Mouse (Mus musculus) limb, embryonic 14.5 days (tissue): ENCODE results near the gene Casp8. TPM values are rescaled to one million over a fixed set of nuclear protein-coding genes. Genes with fewer than 3 reads are reported as not detected.
A peak's percentile ranks its signal among the peaks of the same experiment; 100 is the strongest.
"Not testable (repeated sequence)": the region's sequence is repeated elsewhere in the genome, so short reads cannot be mapped to it uniquely, and the experiment has no call there.

Experiments used
- ATAC-seq: fragments of 200-750 bp; cut with Nextera tagmentation; 2 replicates; pipeline ENCODE4 v1.8.0; 2017; ENCODE audit warnings: low read depth, moderate number of reproducible peaks, moderate TSS enrichment; ENCODE audit not compliant: low FRiP score
- DNase-seq: peaks from one replicate; pipeline ENCODE4 v3.0.0-alpha.2; 2015; ENCODE audit warnings: low spot score
- H3K27ac ChIP-seq: fragments of 300-500 bp; sonication (generic); replicated peaks from 2 replicates; pipeline ENCODE4 v1.5.1; 2014; ENCODE audit warnings: low read depth, mild to moderate bottlenecking, low read length, moderate library complexity, mixed read lengths
- H3K27me3 ChIP-seq: fragments of 300-500 bp; sonication (generic); 2 replicates; pipeline ENCODE4 v1.6.1; 2014; ENCODE audit warnings: low read length, mixed read lengths; ENCODE audit not compliant: control insufficient read depth, insufficient read depth
- H3K36me3 ChIP-seq: fragments of 300-500 bp; sonication (generic); 2 replicates; pipeline ENCODE4 v1.6.1; 2014; ENCODE audit warnings: mild to moderate bottlenecking, low read length, moderate library complexity, mixed read lengths; ENCODE audit not compliant: control insufficient read depth, insufficient read depth
- H3K4me1 ChIP-seq: fragments of 300-500 bp; sonication (generic); 2 replicates; pipeline ENCODE4 v1.6.1; 2014; ENCODE audit warnings: antibody characterized with exemption, low read length, mixed read lengths; ENCODE audit not compliant: control insufficient read depth, insufficient read depth
- H3K4me2 ChIP-seq: fragments of 300-500 bp; sonication (generic); replicated peaks from 2 replicates; pipeline ENCODE4 v1.6.1; 2014; ENCODE audit warnings: low read depth, mild to moderate bottlenecking, low read length, moderate library complexity; ENCODE audit not compliant: severe bottlenecking
- H3K4me3 ChIP-seq: fragments of 300-500 bp; sonication (generic); replicated peaks from 2 replicates; pipeline ENCODE4 v1.5.1; 2014; ENCODE audit warnings: low read length
- H3K9ac ChIP-seq: fragments of 300-500 bp; sonication (generic); 2 replicates; pipeline ENCODE4 v1.6.1; 2014; ENCODE audit warnings: mild to moderate bottlenecking, low read depth, low read length, moderate library complexity; ENCODE audit not compliant: severe bottlenecking
- H3K9me3 ChIP-seq: fragments of 300-500 bp; sonication (generic); 2 replicates; pipeline ENCODE4 v1.6.1; 2016; ENCODE audit warnings: low read length; ENCODE audit not compliant: control insufficient read depth
- POLR2A ChIP-seq: fragments of 200-500 bp; IDR thresholded peaks from 2 replicates; pipeline ENCODE4 v1.8.0; 2012; ENCODE audit warnings: inconsistent platforms, mild to moderate bottlenecking, moderate library complexity, borderline replicate concordance; ENCODE audit not compliant: insufficient read depth, insufficient read length; ENCODE audit errors: extremely low read depth
- WGBS: fragments of 180-500 bp; shearing (Covaris S2); extraction: QIAGEN DNeasy Blood & Tissue Kit; methylation state at CpG from one replicate; pipeline ENCODE4 v1.1.7; 2014; 5-methylcytosine and 5-hydroxymethylcytosine counted together
- polyA plus RNA-seq, 2 experiments: library from polyadenylated mRNA; depleted of rRNA in 1 of 2; stranded (reverse) in 1 of 2; unstranded in 1 of 2; fragments of >200 nt; fragmentation: Nextera tagmentation in 1 of 2; extraction: Ambion mirVana in 1 of 2; gene quantifications; 2 replicates each; pipeline versions ENCODE4 v1.2.1 to v1.2.3; 2012 to 2014

The Casp8 gene
- polyA plus RNA-seq, 2 experiments = 14.8 to 25.3 TPM

GRCm38 (mm10) chr1:58788410-58788809, 6.8 kb upstream of the Casp8 start:
- Histone ChIP-seq H3K9ac (no peak overlapping the region), H3K4me2 (no peak overlapping the region), H3K36me3 (no peaks in the 10 kb centered on the region), H3K9me3 (no peaks in the 10 kb centered on the region), H3K4me3 (no peak overlapping the region), H3K27ac (no peak overlapping the region), H3K27me3 (no peaks in the 10 kb centered on the region), H3K4me1 (no peaks in the 10 kb centered on the region; the same call in 1 of the 2 replicates)
- WGBS = over 99% methylated on average over 4 of the region's 4 CpGs
- DNase-seq (no peak), ATAC-seq (no peak)
- TF ChIP-seq POLR2A = no peak

GRCm38 (mm10) chr1:58794705-58795104, 469 bp upstream of the Casp8 start:
- 58% methylated on average over 2 of the region's 2 CpGs for WGBS
- Histone ChIP-seq H3K4me1 (peaks cover 8% of the 10 kb centered on the region; the same call in 1 of the 2 replicates), H3K27me3 (no peaks in the 10 kb centered on the region), H3K4me3 (no peak overlapping the region), H3K27ac (no peak overlapping the region), H3K4me2 (peak overlapping the region; percentile 65), H3K9ac (0 out of 2 replicates have a peak overlapping the region, but pooled peaks have one; percentile 74), H3K36me3 (peaks cover 10% of the 10 kb centered on the region; the same call in 1 of the 2 replicates), H3K9me3 (0 out of 2 replicates have a peak, but pooled peaks cover 2% of the 10 kb centered on the region)
- TF ChIP-seq POLR2A = no peak
- DNase-seq (no peak), ATAC-seq (no peak)

GRCm38 (mm10) chr1:58796059-58796363, 837 bp downstream of the Casp8 start:
- peak overlapping the region; percentile 52 for H3K4me3 ChIP-seq
- H3K27me3 ChIP-seq = no peaks in the 10 kb centered on the region
- 6% methylated on average over 3 of the region's 3 CpGs for WGBS
- H3K9me3 ChIP-seq = 0 out of 2 replicates have a peak, but pooled peaks cover 2% of the 10 kb centered on the region
- peak overlapping the region; percentile 65 for H3K4me2 ChIP-seq
- H3K36me3 ChIP-seq = peaks cover 13% of the 10 kb centered on the region
- peaks cover 8% of the 10 kb centered on the region; the same call in 1 of the 2 replicates for H3K4me1 ChIP-seq
- peak overlapping the region; percentile 74 for H3K9ac ChIP-seq
- ATAC-seq (no peak), DNase-seq (no peak)
- TF ChIP-seq POLR2A = no peak
- H3K27ac ChIP-seq = peak overlapping the region; percentile 61; the same call in 1 of the 2 replicates

DNA sequence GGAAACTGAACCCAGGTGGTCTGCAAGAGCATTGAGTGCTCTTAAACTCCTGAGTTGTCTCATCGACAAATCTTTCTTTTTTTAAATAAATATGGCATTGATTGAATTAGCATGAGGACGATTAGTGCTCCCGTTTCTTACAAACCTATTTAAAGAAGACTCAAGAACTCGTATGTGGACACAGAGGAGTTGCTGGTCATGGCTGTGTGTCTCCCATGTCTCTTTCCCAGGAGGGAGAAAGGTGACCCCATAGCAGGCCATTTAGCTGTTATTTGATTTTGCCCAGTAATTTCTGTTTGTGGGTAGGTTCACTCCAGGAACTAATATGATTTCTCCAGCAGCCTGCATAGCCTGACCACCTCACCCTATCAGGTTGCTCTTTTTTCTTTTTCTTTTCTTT, 1.7 kb downstream of the Casp8 start:
- Histone ChIP-seq H3K4me2 (no peak overlapping the region), H3K4me3 (no peak overlapping the region), H3K27ac (no peak overlapping the region), H3K27me3 (no peaks in the 10 kb centered on the region), H3K9me3 (0 out of 2 replicates have a peak, but pooled peaks cover 2% of the 10 kb centered on the region), H3K36me3 (peaks cover 13% of the 10 kb centered on the region), H3K4me1 (peaks cover 8% of the 10 kb centered on the region; the same call in 1 of the 2 replicates), H3K9ac (no peak overlapping the region)
- DNase-seq (no peak), ATAC-seq (no peak)
- 66% methylated on average over 4 of the region's 4 CpGs for WGBS
- no peak for TF ChIP-seq POLR2A

GRCm38 (mm10) chr1:58797370-58797769, 2.2 kb downstream of the Casp8 start:
- H3K27me3 ChIP-seq = no peaks in the 10 kb centered on the region
- H3K4me3 ChIP-seq = no peak overlapping the region
- WGBS = 80% methylated on average over 2 of the region's 2 CpGs
- no peak overlapping the region for H3K27ac ChIP-seq
- no peak overlapping the region for H3K4me2 ChIP-seq
- ATAC-seq (no peak), DNase-seq (no peak)
- peaks cover 9% of the 10 kb centered on the region; the same call in 1 of the 2 replicates for H3K4me1 ChIP-seq
- no peak overlapping the region for H3K9ac ChIP-seq
- TF ChIP-seq POLR2A = no peak
- H3K9me3 ChIP-seq = 0 out of 2 replicates have a peak, but pooled peaks cover 2% of the 10 kb centered on the region
- H3K36me3 ChIP-seq = peaks cover 13% of the 10 kb centered on the region

DNA sequence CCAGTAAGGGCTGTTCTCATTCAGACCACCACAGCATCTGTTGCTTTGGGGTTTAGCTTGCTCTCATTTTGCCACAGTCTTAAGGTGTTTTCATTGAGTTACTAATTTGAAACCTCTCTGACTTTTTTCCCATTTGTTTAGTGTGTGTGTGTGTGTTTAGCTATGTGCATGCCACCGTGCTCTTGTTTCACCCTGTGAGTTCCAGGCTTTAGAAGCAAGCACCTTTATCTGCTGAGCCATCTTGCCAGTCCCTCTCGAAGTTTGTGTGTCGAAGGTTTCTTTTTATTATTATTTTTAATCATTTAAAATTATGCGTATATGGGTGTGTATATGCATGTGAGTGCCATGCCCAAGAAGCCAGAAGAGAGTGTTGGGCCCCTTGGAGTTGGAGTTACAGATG, 3.7 kb downstream of the Casp8 start:
- no peak overlapping the region for H3K4me2 ChIP-seq
- TF ChIP-seq POLR2A = no peak
- DNase-seq (no peak), ATAC-seq (no peak)
- no peaks in the 10 kb centered on the region for H3K27me3 ChIP-seq
- H3K4me3 ChIP-seq = no peak overlapping the region
- 0 out of 2 replicates have a peak, but pooled peaks cover 2% of the 10 kb centered on the region for H3K9me3 ChIP-seq
- peaks cover 13% of the 10 kb centered on the region for H3K36me3 ChIP-seq
- 94% methylated on average over 4 of the region's 4 CpGs for WGBS
- H3K4me1 ChIP-seq = peaks cover 17% of the 10 kb centered on the region
- no peak overlapping the region for H3K27ac ChIP-seq
- no peak overlapping the region for H3K9ac ChIP-seq

DNA sequence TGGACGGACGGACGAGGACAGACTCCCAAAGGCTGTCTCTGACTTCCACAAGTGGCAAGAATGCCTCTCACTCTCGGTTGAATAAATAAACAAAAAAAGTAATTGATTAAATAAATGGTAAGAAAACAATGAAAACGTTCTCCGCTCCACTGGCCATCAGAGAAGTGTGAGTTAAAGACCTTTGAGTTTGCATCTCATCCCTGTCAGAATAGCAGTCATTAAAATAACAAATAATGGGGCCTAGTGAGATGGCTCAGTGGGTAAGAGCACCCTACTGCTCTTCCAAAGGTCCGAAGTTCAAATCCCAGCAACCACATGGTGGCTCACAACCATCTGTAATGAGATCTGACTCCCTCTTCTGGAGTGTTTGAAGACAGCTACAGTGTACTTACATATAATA, 5.5 kb downstream of the Casp8 start:
- not testable (repeated sequence) for H3K4me3 ChIP-seq, H3K9ac ChIP-seq, DNase-seq, H3K27me3 ChIP-seq, ATAC-seq, H3K9me3 ChIP-seq, H3K4me2 ChIP-seq, H3K27ac ChIP-seq
- Histone ChIP-seq H3K36me3 (peaks cover 13% of the 10 kb centered on the region), H3K4me1 (peaks cover 14% of the 10 kb centered on the region)
- WGBS = 92% methylated on average over 7 of the region's 7 CpGs
